Mouse (Mus musculus) cortical plate, adult 2 months (tissue): ENCODE results near the gene Fxn.

Experiments
- CTCF ChIP-seq: fragments of 200-500 bp; IDR thresholded peaks from 2 replicates; pipeline ENCODE4 v1.5.1; 2011; ENCODE audit warnings: mild to moderate bottlenecking, control low read depth, low read length; ENCODE audit not compliant: insufficient read depth; ENCODE audit errors: extremely low read depth
- POLR2A ChIP-seq: fragments of 200-500 bp; IDR thresholded peaks from 2 replicates; pipeline ENCODE4 v1.6.1; 2011; ENCODE audit warnings: mild to moderate bottlenecking, low read length, control low read depth; ENCODE audit not compliant: insufficient read depth; ENCODE audit errors: extremely low read depth

DNA sequence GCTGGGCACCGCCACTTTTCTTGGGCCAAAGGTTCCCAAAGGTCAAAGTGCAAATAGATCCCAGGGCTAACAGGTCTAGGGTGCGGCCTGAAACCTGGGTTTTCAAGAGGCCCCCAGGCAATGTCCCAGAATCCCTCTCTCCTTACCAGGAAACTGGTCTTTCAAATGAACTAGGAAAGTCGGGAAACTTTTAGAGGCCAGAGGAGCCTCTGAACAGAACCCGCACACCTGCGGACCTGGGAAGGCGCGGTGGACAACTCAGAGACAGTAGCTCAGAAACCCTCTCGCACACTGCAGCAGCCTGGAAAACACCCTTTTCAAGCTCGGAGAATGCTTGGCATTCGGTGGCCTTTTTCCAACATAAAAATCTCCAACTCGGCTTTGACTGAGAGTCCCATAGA lies 56.6 kb downstream of the Fxn start:
- TF ChIP-seq CTCF: no peak
- TF ChIP-seq POLR2A: no peak
